Mouse (Mus musculus) heart, postnatal 0 days (tissue): ENCODE data around the gene Gse1. TPM values are rescaled to one million over a fixed set of nuclear protein-coding genes. Genes with fewer than 3 reads are reported as not detected.
A peak's percentile ranks its signal among the peaks of the same experiment; 100 is the strongest.

ENCODE experiments used
- ATAC-seq: fragments of 200-750 bp; cut with Nextera tagmentation; 2 replicates; pipeline ENCODE4 v1.8.0; 2017; ENCODE audit warnings: low read depth, moderate number of reproducible peaks, moderate library complexity; ENCODE audit not compliant: insufficient read depth
- DNase-seq: peaks from one replicate; pipeline ENCODE4 v3.0.0-alpha.2; 2016; ENCODE audit warnings: low spot score
- H3K27ac ChIP-seq: fragments of 300-500 bp; sonication (generic); 2 replicates; pipeline ENCODE4 v1.5.1; 2014; ENCODE audit warnings: low read depth, mild to moderate bottlenecking
- H3K27me3 ChIP-seq: fragments of 300-500 bp; sonication (generic); 2 replicates; pipeline ENCODE4 v1.6.1; 2014; ENCODE audit warnings: low read length, mixed read lengths; ENCODE audit not compliant: control insufficient read depth, insufficient read depth
- H3K36me3 ChIP-seq: fragments of 300-500 bp; sonication (generic); replicated peaks from 2 replicates; pipeline ENCODE4 v1.6.1; 2014; ENCODE audit warnings: low read length, mixed read lengths; ENCODE audit not compliant: control insufficient read depth, insufficient read depth
- H3K4me1 ChIP-seq: fragments of 300-500 bp; sonication (generic); 2 replicates; pipeline ENCODE4 v1.6.1; 2014; ENCODE audit warnings: antibody characterized with exemption; ENCODE audit not compliant: control insufficient read depth, insufficient read depth
- H3K4me2 ChIP-seq: fragments of 300-500 bp; sonication (generic); 2 replicates; pipeline ENCODE4 v1.6.1; 2014; ENCODE audit warnings: low read depth, mild to moderate bottlenecking, low read length, moderate library complexity
- H3K4me3 ChIP-seq: fragments of 300-500 bp; sonication (generic); 2 replicates; pipeline ENCODE4 v1.5.1; 2014; ENCODE audit warnings: low read depth, low read length
- H3K9ac ChIP-seq: fragments of 300-500 bp; sonication (generic); replicated peaks from 2 replicates; pipeline ENCODE4 v1.6.1; 2014; ENCODE audit warnings: low read depth, low read length, mixed read lengths
- H3K9me3 ChIP-seq: fragments of 300-500 bp; sonication (generic); replicated peaks from 2 replicates; pipeline ENCODE4 v1.6.1; 2016; ENCODE audit warnings: low read length; ENCODE audit not compliant: control insufficient read depth
- CTCF ChIP-seq: IDR thresholded peaks from 2 replicates; pipeline ENCODE4 v1.5.1; 2016; ENCODE audit warnings: antibody characterized with exemption, control low read depth, low read depth
- EP300 ChIP-seq: IDR thresholded peaks from 2 replicates; pipeline ENCODE4 v1.6.1; 2016; ENCODE audit warnings: antibody characterized with exemption, low read depth
- WGBS: fragments of 180-500 bp; shearing (Covaris S2); extraction: QIAGEN DNeasy Blood & Tissue Kit; methylation state at CpG from one replicate; pipeline ENCODE4 v1.1.7; 2014; 5-methylcytosine and 5-hydroxymethylcytosine counted together
- polyA plus RNA-seq: library from polyadenylated mRNA; unstranded; fragments of >200 nt; fragmentation: Nextera tagmentation; extraction: Ambion mirVana; gene quantifications from 2 replicates; pipeline ENCODE4 v1.2.1, GENCODE M21; 2015
- total RNA-seq: library from RNA; depleted of rRNA; stranded (reverse); fragments of >200 nt; gene quantifications from 2 replicates; pipeline ENCODE4 v1.2.3, GENCODE M21; 2014; ENCODE audit warnings: low replicate concordance

Gse1 gene
- total and polyA plus RNA-seq, 2 experiments from 2014 or later, result 5.4 to 18.7 TPM

DNA sequence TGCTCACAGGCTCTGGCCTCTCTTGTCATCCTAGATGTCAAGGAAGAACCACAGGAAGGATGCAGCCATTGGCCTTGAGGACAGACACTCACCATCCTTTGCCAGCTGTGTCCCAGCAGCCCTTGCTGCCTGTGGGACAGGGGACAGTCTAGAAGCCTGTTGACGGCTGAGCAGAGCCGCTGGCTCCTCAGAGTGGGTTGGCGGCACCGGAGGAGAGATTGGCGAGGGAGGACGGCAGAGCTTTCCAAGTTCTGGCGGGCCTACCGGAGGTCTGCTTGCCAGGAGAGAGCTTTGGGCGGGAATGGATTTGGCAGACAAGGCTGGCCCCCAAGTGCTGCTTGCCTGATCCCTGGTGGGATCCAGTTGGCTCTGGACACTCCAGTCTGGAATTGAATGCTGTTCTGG lies 165.6 kb downstream of the Gse1 start:
- H3K27ac ChIP-seq, result no peak overlapping the region
- H3K4me1 ChIP-seq, result peaks cover 9% of the 10 kb centered on the region; the same call in 1 of the 2 replicates
- 64% methylated on average over 9 of the region's 9 CpGs for WGBS
- no peaks in the 10 kb centered on the region for H3K9me3 ChIP-seq
- no peaks in the 10 kb centered on the region for H3K36me3 ChIP-seq
- TF ChIP-seq CTCF, result no peak
- no peak for TF ChIP-seq EP300
- no peak overlapping the region for H3K4me3 ChIP-seq
- DNase-seq, result no peak
- no peak overlapping the region for H3K4me2 ChIP-seq
- no peaks in the 10 kb centered on the region for H3K27me3 ChIP-seq
- ATAC-seq, result peak; percentile 21; the same call in 1 of the 2 replicates
- no peak overlapping the region for H3K9ac ChIP-seq

GRCm38 (mm10) chr8:120395892-120396291 lies 167.6 kb downstream of the Gse1 start:
- Histone ChIP-seq H3K4me3 (no peak overlapping the region), H3K36me3 (no peaks in the 10 kb centered on the region), H3K27ac (no peak overlapping the region), H3K9me3 (no peaks in the 10 kb centered on the region), H3K4me1 (peaks cover 9% of the 10 kb centered on the region; the same call in 1 of the 2 replicates), H3K4me2 (no peak overlapping the region), H3K27me3 (no peaks in the 10 kb centered on the region), H3K9ac (no peak overlapping the region)
- TF ChIP-seq EP300 (no peak), CTCF (no peak)
- ATAC-seq, result no peak
- no peak for DNase-seq
- WGBS, result 89% methylated on average over 3 of the region's 3 CpGs

DNA sequence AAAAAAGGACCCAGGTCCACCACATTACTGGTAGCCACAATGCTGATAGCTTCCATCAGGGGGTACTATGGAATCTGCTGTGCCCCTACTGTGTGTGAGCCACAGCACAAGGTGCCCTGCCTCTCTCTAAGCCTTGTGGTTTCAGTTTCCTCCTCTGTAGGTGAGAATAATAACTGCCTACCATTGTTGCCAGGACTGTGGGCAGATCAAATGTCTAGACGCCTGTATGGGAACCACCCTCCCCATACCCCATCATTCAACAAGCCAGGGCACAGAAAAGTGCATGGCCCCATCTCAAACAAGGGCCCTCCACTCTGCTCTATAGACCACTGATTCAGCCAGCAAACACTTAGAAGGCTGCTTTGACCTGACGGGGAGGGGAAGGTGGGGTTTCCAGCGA lies 168.5 kb downstream of the Gse1 start:
- H3K9me3 ChIP-seq, result no peaks in the 10 kb centered on the region
- DNase-seq (no peak), ATAC-seq (no peak)
- 58% methylated on average over 3 of the region's 3 CpGs for WGBS
- H3K9ac ChIP-seq, result no peak overlapping the region
- peaks cover 9% of the 10 kb centered on the region; the same call in 1 of the 2 replicates for H3K4me1 ChIP-seq
- no peaks in the 10 kb centered on the region for H3K36me3 ChIP-seq
- H3K27ac ChIP-seq, result no peak overlapping the region
- no peaks in the 10 kb centered on the region for H3K27me3 ChIP-seq
- no peak overlapping the region for H3K4me3 ChIP-seq
- TF ChIP-seq EP300, result no peak
- no peak for TF ChIP-seq CTCF
- no peak overlapping the region for H3K4me2 ChIP-seq

- Histone ChIP-seq H3K36me3 (no peaks in the 10 kb centered on the region), H3K27me3 (no peaks in the 10 kb centered on the region), H3K9ac (no peak overlapping the region), H3K4me1 (peaks cover 9% of the 10 kb centered on the region; the same call in 1 of the 2 replicates), H3K4me3 (no peak overlapping the region), H3K4me2 (no peak overlapping the region), H3K9me3 (no peaks in the 10 kb centered on the region), H3K27ac (no peak overlapping the region)
- 59% methylated on average over 15 of the region's 15 CpGs for WGBS
- TF ChIP-seq EP300 (no peak), CTCF (no peak)
- ATAC-seq (no peak), DNase-seq (no peak)
Measured at GRCm38 (mm10) chr8:120397444-120398411, 169.5 kb downstream of the Gse1 start.

DNA sequence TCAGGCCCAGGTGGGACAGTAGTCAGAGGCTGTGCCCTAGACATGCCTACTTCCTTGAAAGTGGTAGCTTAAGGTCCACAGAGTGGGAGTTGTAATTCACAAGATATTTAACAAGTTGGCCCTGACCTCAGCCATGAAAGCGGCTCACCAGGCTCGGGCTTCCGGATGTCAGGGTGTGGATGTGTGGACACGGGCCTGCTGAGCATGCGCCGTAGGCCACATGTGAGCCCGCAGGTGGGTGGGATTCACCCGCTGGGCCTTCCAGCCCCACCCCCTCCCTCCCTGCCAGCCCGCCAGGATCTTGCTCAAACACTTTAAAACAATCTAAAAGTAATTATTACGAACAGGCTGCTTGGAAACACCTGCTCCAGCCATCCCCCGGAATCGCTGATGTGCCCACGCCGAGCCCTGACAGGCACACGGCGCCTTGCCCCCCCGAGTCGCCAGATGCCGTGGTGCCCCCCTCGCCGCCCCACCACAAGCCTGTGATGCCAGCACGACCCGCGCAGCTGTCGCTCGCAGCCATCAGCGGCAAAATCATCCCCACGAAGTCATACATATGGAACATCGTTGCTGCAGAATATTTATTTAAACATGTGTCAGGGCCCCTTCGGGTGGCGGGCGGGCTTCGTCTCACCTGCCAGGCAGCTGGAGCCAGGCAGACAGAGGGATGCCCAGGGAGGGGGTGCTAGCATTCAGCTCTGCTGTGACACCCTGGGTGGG lies 171.1 kb downstream of the Gse1 start:
- Histone ChIP-seq H3K4me3 (no peak overlapping the region), H3K9ac (no peak overlapping the region), H3K27me3 (no peaks in the 10 kb centered on the region), H3K27ac (no peak overlapping the region), H3K36me3 (no peaks in the 10 kb centered on the region), H3K9me3 (no peaks in the 10 kb centered on the region), H3K4me2 (no peak overlapping the region), H3K4me1 (no peaks in the 10 kb centered on the region)
- no peak for DNase-seq
- WGBS, result 68% methylated on average over 33 of the region's 33 CpGs
- TF ChIP-seq EP300 (no peak), CTCF (no peak)
- no peak for ATAC-seq
